Mouse (Mus musculus) hindbrain, embryonic 11.5 days (tissue): ENCODE measurements around the gene Rpp21. TPM values are rescaled to one million over a fixed set of nuclear protein-coding genes. Genes with fewer than 3 reads are reported as not detected.
A peak's percentile ranks its signal among the peaks of the same experiment; 100 is the strongest.

Experiments used
- ATAC-seq: fragments of 200-750 bp; cut with Nextera tagmentation; 2 replicates; pipeline ENCODE4 v1.8.0; 2017; ENCODE audit warnings: mild to moderate bottlenecking, moderate TSS enrichment, moderate library complexity; ENCODE audit not compliant: low FRiP score
- DNase-seq: peaks from one replicate; pipeline ENCODE4 v3.0.0-alpha.2; 2015; ENCODE audit warnings: low spot score
- H3K27ac ChIP-seq: fragments of 300-500 bp; sonication (generic); 2 replicates; pipeline ENCODE4 v1.5.1; 2014; ENCODE audit warnings: mild to moderate bottlenecking, low read depth, low read length
- H3K27me3 ChIP-seq: fragments of 300-500 bp; sonication (generic); 2 replicates; pipeline ENCODE4 v1.6.1; 2014; ENCODE audit warnings: mild to moderate bottlenecking, low read length, moderate library complexity, mixed read lengths; ENCODE audit not compliant: control insufficient read depth, insufficient read depth
- H3K36me3 ChIP-seq: fragments of 300-500 bp; sonication (generic); 2 replicates; pipeline ENCODE4 v1.6.1; 2014; ENCODE audit warnings: mild to moderate bottlenecking, low read length, moderate library complexity, mixed read lengths; ENCODE audit not compliant: control insufficient read depth, insufficient read depth
- H3K4me1 ChIP-seq: fragments of 300-500 bp; sonication (generic); replicated peaks from 2 replicates; pipeline ENCODE4 v1.6.1; 2014; ENCODE audit warnings: low read length, mixed read lengths; ENCODE audit not compliant: control insufficient read depth, insufficient read depth
- H3K4me2 ChIP-seq: fragments of 300-500 bp; sonication (generic); replicated peaks from 2 replicates; pipeline ENCODE4 v1.6.1; 2014; ENCODE audit warnings: mild to moderate bottlenecking, low read depth, low read length
- H3K4me3 ChIP-seq: fragments of 300-500 bp; sonication (generic); 2 replicates; pipeline ENCODE4 v1.5.1; 2014; ENCODE audit warnings: low read depth, low read length
- H3K9ac ChIP-seq: fragments of 300-500 bp; sonication (generic); 2 replicates; pipeline ENCODE4 v1.6.1; 2014; ENCODE audit warnings: low read depth, low read length
- H3K9me3 ChIP-seq: fragments of 300-500 bp; sonication (generic); 2 replicates; pipeline ENCODE4 v1.6.1; 2016; ENCODE audit warnings: low read length; ENCODE audit not compliant: control insufficient read depth
- WGBS: fragments of 180-500 bp; shearing (Covaris S2); extraction: QIAGEN DNeasy Blood & Tissue Kit; methylation state at CpG from one replicate; pipeline ENCODE4 v1.1.7; 2014; 5-methylcytosine and 5-hydroxymethylcytosine counted together
- polyA plus RNA-seq: library from polyadenylated mRNA; unstranded; fragments of >200 nt; fragmentation: Nextera tagmentation; extraction: Ambion mirVana; gene quantifications from 2 replicates; pipeline ENCODE4 v1.2.1, GENCODE M21; 2014

The Rpp21 gene
- 86.4 and 91.0 TPM in 2 replicates for polyA plus RNA-seq

DNA sequence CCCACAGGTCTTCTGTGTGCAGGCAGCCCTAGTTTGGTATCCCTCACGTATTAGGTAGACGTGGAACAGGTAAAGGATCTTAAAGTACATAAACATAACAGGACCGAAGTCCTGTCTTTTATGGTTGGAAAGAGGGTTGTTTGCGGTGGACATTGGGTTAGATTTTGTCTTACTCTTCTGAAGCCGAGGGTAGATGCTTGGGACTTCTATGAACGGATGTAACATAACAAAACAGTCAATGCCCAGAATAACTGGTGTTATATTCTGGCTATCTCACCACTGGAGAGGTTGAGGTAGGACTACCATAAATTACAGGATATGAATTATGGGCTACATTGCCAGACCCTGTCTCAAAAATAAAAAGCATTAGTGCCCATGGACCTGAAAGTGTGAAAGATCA is at the start of gene Rpp21:
Rpp21 (minus strand) TSS at position 101 of the 400 bp plus-strand sequence.
- Histone ChIP-seq H3K27me3 (no peaks in the 10 kb centered on the region), H3K36me3 (peaks cover 4% of the 10 kb centered on the region; the same call in 1 of the 2 replicates), H3K9ac (peak within 1 kb of the TSS; percentile 68), H3K4me2 (peak within 1 kb of the TSS; percentile 39), H3K9me3 (no peaks in the 10 kb centered on the region), H3K4me1 (no peaks in the 10 kb centered on the region), H3K27ac (0 out of 2 replicates have a peak within 1 kb of the TSS, but pooled peaks have one; percentile 18), H3K4me3 (peak within 1 kb of the TSS; percentile 55)
- 59% methylated on average over 6 of the region's 6 CpGs for WGBS
- ATAC-seq (no peak), DNase-seq (no peak)

DNA sequence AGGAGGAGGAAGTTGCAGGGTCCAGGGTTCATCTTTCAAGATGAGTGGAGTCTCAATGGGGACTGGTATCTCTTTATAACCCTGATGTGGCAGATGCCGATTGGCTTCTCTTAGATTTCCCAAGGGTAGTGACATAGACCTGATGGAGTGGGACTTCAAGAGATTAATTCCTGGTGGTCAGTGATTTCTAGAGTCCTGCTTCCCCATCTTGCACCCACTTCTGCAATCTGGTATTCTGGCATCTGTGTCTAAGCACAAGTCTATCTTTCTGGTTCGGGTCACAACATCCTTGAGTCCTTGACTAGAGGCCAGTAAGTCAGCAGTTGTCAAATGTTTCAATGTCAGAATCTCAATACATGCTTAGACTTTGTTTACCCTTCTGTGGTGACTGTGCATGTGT is 28.5 kb upstream of the Rpp21 start, which contains the start of gene H2-M10.2:
H2-M10.2 (minus strand) TSS at position 101 of the 400 bp plus-strand sequence.
- no peak for ATAC-seq
- Histone ChIP-seq H3K27me3 (no peaks in the 10 kb centered on the region), H3K9me3 (no peaks in the 10 kb centered on the region; the same call in 1 of the 2 replicates), H3K4me1 (no peaks in the 10 kb centered on the region), H3K27ac (no peak within 1 kb of the TSS), H3K36me3 (0 out of 2 replicates have a peak, but pooled peaks cover 3% of the 10 kb centered on the region), H3K4me3 (no peak within 1 kb of the TSS), H3K9ac (no peak within 1 kb of the TSS), H3K4me2 (no peak within 1 kb of the TSS)
- 90% methylated on average over 2 of the region's 2 CpGs for WGBS
- no peak for DNase-seq

DNA sequence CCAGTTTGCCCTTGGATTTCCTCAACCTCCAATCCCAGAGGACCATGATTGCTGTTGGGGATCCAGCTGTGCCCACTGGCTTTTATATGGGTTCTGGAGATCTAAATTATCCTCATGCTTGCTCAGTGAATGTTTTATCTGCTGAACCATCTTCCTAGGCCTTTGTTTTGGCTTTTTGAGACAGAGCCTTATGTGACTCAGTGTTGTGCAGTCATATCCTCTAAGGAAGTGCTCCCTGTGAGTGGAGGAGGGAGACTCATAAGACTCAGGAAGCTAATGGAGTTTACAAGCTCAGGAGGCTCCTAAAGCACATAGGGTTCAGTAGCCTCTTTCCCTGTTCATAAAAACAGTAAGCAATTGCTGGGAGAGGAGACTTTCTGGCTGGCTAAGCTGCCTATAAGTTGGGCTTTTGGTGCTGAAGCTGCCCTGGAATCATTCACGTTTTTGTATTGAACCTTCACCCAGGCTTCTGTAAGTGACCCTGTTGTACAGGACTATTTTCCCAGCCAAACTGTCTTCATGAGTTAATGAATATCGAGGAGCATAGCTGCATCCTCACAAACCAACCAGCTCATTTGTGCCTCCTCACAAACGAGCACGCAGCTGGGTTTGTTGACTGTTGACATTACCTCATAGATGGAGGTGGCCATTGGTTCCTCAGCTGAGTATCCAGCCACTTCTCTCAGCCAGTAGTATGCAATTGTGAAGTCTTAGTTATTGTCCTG is 23.8 kb upstream of the Rpp21 start:
- H3K9me3 ChIP-seq: no peaks in the 10 kb centered on the region; the same call in 1 of the 2 replicates
- WGBS: 96% methylated on average over 4 of the region's 4 CpGs
- 0 out of 2 replicates have a peak, but pooled peaks cover 3% of the 10 kb centered on the region for H3K36me3 ChIP-seq
- H3K27ac ChIP-seq: no peak overlapping the region
- no peaks in the 10 kb centered on the region for H3K27me3 ChIP-seq
- H3K9ac ChIP-seq: no peak overlapping the region
- no peak overlapping the region for H3K4me3 ChIP-seq
- H3K4me2 ChIP-seq: no peak overlapping the region
- ATAC-seq: no peak
- no peaks in the 10 kb centered on the region for H3K4me1 ChIP-seq
- no peak for DNase-seq

DNA sequence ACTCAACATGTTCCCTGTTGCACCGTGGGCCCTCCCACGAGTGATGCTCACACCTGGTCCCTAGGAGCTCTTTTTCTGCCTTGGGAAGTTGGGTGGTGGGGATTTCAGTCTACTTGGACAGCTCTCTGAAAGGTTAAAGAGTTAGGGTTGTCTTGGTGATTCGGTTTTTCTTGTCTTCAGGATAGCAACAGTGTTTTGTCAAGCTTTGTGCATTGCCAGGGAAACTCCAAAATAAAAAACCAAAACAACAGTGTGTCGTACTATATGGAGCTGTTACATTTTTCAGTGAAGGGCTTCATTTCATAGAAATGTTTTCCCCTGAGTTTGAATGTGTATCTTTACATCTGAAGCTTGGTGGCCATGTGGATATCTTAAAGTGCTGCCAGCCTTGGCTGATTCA is 16.9 kb upstream of the Rpp21 start:
- H3K9me3 ChIP-seq: no peaks in the 10 kb centered on the region
- no peak overlapping the region for H3K4me2 ChIP-seq
- H3K9ac ChIP-seq: no peak overlapping the region
- no peaks in the 10 kb centered on the region for H3K27me3 ChIP-seq
- H3K27ac ChIP-seq: no peak overlapping the region
- no peak overlapping the region for H3K4me3 ChIP-seq
- no peak for DNase-seq
- ATAC-seq: no peak
- no peaks in the 10 kb centered on the region; the same call in 1 of the 2 replicates for H3K36me3 ChIP-seq
- H3K4me1 ChIP-seq: peaks cover 2% of the 10 kb centered on the region
- WGBS: 92% methylated on average over 4 of the region's 4 CpGs

DNA sequence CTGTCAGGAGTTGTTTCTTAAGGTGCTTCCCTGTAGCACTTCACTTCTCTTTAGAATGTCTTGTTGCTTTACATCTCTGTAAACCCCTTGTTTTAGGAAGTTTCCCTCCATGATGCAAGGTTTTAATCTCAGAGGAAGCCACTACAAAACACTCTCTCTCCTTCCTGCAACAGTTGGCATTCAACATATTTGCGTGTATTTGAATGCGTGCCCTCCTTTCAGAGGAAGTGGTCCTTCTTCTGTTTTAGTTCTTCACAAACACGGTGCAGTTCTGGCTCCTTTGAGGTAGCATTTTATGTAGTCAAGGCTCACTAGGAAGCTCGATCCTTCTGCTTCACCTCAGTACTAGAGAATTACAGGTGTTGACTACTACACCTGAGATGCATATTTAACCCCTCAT is 15.9 kb upstream of the Rpp21 start:
- Histone ChIP-seq H3K4me1 (peaks cover 2% of the 10 kb centered on the region), H3K36me3 (no peaks in the 10 kb centered on the region; the same call in 1 of the 2 replicates), H3K27ac (no peak overlapping the region), H3K4me2 (no peak overlapping the region), H3K27me3 (no peaks in the 10 kb centered on the region), H3K4me3 (no peak overlapping the region), H3K9me3 (no peaks in the 10 kb centered on the region), H3K9ac (no peak overlapping the region)
- ATAC-seq (no peak), DNase-seq (no peak)
- WGBS: 93% methylated on average over 4 of the region's 4 CpGs

DNA sequence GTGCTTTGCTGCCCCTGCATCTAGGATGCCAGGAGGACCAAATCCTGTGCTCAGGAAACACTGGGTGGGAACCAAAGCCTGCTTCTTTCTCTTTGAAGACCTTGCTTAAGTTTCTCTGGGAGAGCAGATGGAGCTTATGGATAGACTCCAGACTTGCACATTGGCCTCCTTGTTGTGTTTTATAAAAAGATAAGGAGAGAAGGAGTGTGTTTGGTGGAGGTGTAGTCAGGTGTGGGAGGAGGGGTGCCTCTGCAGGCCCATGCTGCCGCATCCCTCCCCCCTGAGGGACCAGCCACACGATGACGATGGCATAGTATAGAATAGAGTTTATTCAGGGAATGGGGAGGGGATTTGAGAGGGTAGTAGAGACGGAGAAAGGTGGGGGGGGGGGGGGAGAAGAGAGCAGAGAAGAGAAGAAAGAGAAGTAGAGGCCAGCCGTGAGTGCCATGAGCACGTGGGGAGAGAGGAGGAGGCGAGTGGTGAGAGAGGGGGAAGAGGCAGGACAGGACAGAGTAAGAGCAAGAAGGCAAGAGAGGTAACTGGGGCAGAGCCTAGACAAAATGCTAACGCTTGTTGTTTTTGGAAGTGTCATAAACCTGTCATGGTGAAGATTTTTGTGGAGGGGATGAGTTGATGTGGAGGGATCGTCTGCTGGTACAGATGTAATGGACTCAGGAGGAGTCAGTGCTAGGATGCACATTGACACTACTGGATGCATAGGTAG is 14.9 kb upstream of the Rpp21 start:
- DNase-seq: no peak
- Histone ChIP-seq H3K9ac (peak overlapping the region; percentile 96; the same call in 1 of the 2 replicates), H3K27ac (no peak overlapping the region), H3K9me3 (no peaks in the 10 kb centered on the region), H3K4me3 (peak overlapping the region; percentile 96), H3K36me3 (no peaks in the 10 kb centered on the region; the same call in 1 of the 2 replicates), H3K4me2 (peak overlapping the region; percentile 69), H3K4me1 (peaks cover 2% of the 10 kb centered on the region), H3K27me3 (no peaks in the 10 kb centered on the region)
- WGBS: 78% methylated on average over 9 of the region's 9 CpGs
- no peak for ATAC-seq

DNA sequence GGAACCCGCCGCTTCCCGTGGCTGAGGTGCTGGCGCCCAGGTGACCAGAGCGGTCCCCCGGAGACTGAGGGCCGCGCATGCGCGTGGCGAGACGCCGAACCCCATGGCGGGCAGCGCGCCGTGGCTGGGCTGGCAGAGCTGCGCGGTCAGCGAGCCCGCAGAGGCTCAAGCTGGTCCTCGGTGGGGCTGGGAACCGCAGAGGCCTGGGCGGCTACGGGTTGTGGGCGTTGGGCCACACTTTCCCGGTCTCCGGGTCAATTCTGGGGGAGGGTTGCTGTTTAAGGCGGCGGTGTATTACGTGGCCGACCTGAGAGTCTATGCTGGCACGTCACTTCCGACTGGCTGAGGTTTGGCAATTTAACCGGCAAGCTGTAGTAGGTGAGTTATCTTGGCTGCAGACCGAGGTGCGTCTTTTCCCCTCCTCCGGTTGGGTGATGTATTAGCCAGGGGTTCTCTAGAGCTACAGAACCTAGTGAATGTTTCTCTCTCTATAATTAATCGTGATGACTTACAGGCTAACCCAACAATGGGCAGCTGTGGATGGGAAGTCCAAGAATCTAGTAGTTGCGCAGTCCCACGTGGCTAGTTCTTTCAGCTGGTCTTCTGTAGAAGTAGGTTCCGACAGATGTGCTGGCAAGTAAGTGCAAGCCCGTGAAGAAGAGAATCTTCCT is 13.9 kb upstream of the Rpp21 start, which contains the start of gene Trim39:
Trim39 (minus strand) TSS at position 662 of the 671 bp plus-strand sequence.
- WGBS: 2% methylated on average over 43 of the region's 43 CpGs
- H3K9ac ChIP-seq: peak within 1 kb of the TSS; percentile 96
- H3K27ac ChIP-seq: peak within 1 kb of the TSS; percentile 90
- peak within 1 kb of the TSS; percentile 69 for H3K4me2 ChIP-seq
- H3K36me3 ChIP-seq: no peaks in the 10 kb centered on the region; the same call in 1 of the 2 replicates
- peak within 1 kb of the TSS; percentile 96 for H3K4me3 ChIP-seq
- H3K27me3 ChIP-seq: no peaks in the 10 kb centered on the region
- peak; percentile 87 for ATAC-seq
- H3K9me3 ChIP-seq: no peaks in the 10 kb centered on the region
- peaks cover 2% of the 10 kb centered on the region for H3K4me1 ChIP-seq
- DNase-seq: no peak

DNA sequence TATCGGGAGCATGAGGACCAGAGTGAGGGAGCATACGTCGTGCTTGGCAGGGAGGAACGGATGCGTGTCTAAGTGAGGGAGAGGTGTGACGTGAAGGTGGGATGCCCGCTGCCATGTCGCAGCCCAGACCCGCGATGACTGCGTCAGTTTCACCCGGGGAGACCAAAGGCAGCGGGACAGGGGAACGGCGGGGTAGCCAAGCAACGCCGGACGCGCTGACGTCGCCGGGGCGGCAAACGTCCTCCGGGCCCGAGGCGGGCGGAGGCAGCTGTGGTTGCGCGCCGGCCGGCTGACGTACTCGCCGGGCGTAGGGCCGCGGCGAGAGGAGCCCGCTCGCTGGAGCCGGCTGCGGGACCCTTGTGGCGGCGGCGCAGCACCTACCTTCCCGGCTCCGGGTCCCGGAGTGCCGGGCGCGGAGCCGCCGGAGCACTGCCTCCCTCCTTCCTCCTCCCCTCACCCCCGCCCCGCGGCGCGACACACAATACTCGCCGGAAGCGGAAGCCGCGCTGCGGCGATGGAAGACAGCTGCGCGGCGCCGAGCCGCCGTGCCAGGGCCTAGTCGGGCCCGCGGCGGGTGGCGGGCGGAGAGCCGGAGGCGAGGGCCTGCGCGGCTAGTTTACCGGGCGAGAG is 13.2 kb upstream of the Rpp21 start:
- peak; percentile 95 for ATAC-seq
- H3K4me2 ChIP-seq: peak overlapping the region; percentile 69
- no peaks in the 10 kb centered on the region for H3K9me3 ChIP-seq
- H3K27me3 ChIP-seq: no peaks in the 10 kb centered on the region
- H3K36me3 ChIP-seq: no peaks in the 10 kb centered on the region; the same call in 1 of the 2 replicates
- H3K4me3 ChIP-seq: peak overlapping the region; percentile 96
- DNase-seq: peak; percentile 93
- peaks cover 2% of the 10 kb centered on the region for H3K4me1 ChIP-seq
- under 1% methylated on average over 37 of the region's 84 CpGs for WGBS
- peak overlapping the region; percentile 96 for H3K9ac ChIP-seq
- H3K27ac ChIP-seq: peak overlapping the region; percentile 90
